Mouse (Mus musculus): Measurements from ENCODE around the gene Lmntd1.

Lmntd1 gene

DNA sequence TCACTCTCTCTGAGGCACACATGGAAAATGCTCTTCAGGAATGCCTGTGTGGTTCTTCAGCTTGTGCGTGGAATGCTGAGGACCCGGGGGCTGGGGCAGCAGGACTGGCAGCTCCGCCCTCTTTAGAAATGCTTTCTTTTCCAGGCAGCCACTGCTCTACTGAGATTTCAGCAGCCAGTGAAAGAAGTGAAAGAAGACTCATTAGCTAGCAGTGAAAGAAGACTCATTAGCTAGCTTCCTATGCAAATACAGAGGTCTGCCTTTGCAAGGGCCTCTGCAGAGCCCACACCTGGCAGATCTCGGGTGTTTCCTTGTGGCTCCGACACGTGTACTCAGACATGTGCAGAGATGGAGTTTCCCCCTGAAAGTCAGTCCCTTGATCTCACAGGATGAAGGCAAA, 234.9 kb downstream of the Lmntd1 start:
- DNase-seq (ENCODE audit: low spot score) = no peak

DNA sequence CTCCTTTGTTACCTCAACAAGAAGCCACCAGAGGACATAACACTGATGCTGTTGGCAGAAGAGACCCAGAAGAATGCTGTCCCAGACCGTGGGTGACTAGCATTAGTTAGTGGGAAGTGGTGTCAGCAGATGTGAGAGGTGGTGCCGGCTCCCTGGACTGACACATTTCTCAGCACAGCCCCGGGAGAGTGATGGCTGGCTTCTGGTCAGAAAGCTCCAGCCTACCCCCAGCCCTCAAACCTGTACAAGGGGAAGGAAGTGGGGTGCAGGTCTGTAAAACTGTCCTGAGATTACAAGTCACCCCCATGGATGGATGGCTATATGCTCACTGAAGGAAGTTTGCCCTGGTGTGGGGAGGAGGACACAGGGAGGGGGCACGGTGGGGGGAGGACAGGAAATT, 235.4 kb downstream of the Lmntd1 start:
- DNase-seq (ENCODE audit: low spot score) = no peak

DNA sequence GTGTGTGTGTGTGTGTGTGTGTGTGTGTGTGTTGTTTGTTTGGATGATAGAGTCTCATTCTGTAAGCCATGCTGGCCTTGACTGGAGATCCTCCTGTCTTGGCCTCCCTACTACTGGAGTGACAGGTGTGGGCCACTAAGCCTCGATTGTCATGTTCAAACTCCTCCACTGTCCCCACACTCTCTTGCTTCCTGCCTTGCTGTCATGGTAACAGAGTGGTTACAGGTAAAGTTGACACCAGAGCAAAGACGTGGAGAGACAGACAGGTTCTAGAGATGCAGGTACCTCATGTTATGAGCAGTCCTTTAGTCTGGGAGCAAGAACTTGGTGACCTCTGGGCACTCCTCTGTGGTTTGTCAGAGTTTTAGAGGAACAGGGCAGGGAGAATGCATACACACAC, 239.7 kb downstream of the Lmntd1 start:
- DNase-seq (ENCODE audit: low spot score) = no peak

DNA sequence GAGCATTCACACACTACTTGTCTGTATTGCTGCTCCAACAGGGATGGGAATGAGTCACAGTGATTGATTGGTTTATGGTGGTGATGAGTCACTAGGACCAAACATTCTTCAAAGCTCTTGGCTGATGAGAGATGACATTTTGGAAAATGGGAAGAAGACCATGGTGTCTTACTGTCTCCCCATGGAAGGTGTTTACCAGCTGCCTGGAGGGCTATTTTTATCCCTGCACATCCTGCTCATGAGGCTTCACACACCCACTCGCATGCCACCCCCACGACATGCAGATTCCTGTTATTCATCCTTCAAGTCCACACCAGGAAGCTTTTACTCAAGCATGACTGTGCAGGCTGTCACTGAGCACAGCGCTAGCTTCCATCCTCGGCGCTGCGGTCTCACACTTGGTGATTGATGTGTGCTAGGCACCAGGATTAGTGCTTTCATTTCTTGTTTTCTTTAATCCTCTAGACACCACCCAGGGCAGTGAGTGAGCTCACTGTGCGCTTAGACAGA, 240.4 kb downstream of the Lmntd1 start:
- no peak for DNase-seq (ENCODE audit: low spot score)

DNA sequence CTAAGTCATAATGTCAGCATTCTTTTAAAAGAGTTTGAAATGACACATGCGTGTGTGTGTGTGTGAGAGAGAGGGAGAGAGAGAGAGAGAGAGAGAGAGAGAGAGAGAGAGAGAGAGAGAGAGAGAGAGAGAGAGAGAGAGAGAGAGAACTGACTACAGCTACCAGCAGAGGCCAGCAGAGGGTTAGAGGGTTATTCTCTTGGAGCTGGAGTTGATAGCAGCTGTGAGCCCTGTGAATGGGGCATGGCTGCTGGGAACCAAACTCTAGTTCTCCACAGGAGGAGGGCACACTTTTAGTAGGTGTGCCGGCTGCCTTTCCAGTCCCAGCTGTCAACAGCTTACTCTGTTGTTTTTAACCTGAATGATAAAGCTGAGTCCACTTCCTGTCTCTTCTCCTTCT, 242.1 kb downstream of the Lmntd1 start:
- DNase-seq (ENCODE audit: low spot score) = no peak

DNA sequence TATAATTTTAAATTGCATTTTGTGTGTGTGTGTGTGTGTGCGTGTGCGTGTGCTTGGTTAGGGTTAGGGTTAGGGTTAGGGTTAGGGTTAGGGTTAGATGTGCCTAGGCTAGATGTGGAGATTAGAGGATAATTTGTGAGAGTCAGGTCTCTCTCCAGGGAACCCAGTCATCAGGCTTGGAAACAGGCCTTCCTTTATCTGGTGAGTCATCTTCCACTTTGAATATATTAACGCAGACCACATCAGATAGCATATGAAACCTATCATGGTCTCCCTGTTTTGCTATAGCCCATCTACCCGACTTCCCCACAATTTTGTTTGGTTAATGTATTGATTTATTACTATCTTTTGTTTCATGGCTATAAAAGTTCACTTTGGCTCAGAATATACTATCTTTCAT, 242.5 kb downstream of the Lmntd1 start:
- DNase-seq (ENCODE audit: low spot score) = no peak

DNA sequence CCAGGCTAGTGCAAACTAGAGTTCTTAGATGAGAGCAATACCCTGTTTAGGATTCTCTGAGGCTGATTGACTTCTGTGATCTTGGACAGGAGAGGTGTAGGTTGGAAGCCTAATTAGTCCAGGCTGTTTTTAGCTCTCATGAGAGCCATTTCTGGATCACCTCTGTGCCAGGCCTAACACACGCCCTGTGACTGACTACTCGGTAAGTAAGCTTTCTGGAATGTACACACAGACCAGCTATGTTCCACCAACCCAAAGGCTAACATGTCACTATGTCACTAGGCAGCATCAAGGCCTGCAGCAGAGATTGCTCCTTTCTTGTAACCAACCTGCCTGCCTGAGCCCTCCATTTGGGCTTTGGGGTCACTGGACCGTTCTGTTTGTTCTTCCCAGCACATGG, 243.8 kb downstream of the Lmntd1 start:
- DNase-seq (ENCODE audit: low spot score) = no peak

DNA sequence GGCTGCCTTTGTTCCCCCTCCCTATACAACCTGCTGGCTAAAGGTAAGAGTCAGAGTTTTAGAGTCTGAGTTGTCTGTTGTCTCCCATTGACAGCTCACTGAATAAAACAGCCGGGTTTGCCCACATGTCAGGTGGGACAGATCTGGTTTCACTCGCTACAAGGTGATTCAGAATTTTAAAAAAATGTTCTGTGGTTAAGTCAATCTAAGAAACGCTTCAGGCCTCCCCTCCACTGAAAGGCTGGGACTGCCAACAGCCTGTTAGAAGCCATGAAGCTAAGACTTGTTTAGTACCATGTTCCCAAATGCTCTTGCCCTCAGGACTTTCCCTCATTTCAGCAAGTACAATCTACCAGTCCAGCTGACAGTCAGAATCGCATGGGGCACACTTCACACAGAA, 244.8 kb downstream of the Lmntd1 start:
- DNase-seq (ENCODE audit: low spot score) = no peak

DNA sequence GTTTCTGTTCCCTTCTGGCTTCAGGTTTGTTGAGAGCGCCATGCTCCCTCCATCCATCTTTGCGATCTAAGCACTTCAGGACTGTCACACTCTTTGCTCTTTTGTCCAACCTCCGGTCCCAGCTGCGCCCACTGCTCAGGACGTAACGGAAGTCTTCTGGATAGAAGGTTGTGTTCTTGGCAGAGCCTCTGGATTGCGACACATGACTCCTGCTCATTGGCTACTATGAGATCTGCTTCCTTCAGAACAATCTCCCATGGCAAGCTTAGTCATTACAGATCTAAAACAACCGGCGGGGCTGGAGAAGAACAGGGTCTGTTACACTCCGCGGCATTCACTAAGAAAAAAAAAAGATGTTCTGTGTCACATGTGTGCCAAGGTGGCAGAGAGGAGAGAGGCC, 247.6 kb downstream of the Lmntd1 start:
- no peak for DNase-seq (ENCODE audit: low spot score)

DNA sequence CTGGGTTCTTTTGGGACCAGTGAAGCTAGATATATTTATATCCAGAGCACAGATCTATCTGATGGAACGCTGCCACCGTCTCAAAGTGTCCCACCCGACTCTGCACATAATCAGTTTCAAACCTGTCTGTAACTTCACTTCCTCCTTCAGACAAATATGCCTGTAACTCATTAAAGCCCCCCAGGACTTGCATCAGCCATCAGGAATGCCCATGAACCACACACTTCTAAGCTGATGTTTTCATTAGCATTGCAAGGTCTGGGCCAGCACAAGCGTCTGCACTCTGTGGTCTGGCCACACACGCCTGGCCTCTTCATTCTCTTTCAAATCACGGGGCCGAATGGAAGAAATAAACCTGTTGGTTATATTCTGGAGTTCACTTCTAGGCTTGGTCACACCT, 250.4 kb downstream of the Lmntd1 start:
- no peak for DNase-seq (ENCODE audit: low spot score)

DNA sequence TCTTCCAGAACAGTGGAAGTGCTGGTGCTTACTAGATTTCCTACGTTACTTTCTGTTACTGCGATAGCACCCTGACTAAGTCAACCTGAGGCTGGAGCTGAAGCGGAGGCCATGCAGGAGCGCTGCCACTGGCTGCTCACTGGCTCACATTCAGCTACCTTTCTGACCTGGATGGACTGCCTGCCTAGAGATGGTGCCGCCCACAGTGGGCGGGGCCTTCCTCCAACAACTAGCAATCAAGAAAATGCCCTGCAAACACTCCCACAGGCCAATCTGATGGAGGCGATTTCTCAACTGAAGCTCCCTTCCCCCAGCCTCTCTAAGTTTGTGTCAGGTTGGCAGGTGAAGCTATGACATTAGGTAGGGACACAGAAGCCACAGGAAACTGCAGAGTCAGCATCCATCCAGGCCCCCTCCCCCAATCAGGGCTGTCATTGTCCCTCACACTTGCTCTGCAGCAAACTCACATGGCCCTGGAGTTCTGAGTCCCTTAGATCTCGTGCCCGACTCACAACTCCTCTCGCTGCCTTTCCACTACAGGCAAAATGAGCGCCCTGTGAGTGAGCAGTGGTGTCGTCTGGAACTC, 252.9 kb downstream of the Lmntd1 start:
- peak; percentile 76 for DNase-seq (ENCODE audit: low spot score)

DNA sequence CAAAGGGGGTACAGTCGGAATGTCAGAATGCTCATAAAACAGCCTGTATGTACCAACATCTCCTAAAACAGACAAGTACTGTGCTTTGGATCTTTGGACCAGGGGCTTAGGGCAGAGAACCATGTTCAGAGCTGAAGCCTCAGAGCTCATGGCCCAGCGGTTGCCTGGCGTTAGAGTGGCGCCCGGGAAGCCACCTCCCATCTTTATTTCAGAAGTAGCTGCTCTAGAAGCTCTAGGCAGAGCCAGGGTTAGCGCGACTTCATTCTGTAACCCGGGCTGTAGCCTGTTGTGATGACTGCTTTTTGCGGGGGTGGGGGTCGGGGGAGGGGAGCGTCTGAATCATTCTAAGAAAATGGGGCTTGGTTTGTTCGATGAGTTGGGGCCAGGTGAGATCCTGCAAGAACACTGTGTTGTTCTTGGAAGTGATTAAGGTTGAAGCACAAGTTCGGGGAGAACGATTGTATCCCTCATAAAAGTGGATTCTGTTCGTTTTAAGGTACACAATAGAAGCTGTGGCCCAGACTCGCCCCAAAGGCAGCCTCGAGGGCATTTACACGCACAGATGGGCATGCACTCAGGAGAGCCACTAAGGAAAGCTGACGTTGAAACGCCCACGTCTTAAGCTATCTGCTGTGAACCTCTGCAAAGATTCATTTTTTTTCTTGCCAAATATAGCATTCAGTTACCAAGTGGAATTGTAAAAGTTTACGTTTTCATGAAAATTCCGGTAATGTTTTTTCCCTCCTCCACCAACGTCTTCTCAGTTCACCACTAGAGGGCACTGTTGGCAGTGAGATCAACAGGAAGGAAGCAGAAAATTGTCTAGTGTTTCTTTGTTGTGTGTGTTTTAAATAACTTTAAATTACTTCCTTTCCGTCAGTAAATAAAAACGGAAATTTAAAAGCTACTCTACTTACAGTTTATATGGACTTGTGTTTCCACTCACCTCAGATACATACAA, 254.4 kb downstream of the Lmntd1 start:
- DNase-seq (ENCODE audit: low spot score) = no peak

DNA sequence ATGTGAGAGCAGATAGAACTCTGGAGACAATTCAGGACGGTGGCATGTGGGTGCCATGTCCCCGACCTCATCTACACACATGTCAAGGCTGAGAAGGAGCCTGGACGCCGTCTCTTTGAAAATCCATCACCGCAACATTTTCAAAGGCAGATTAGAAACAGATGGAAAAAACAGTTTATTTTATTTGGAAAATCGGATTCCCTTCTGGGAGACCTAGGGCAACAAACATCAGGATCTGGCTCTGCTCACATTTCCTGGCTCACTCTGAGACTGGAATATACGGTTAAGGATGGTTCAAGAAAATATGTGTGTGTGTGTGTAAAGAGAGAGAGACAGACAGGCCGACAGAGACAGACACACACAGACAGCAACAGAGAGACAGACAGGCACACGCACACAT, 256.1 kb downstream of the Lmntd1 start:
- DNase-seq (ENCODE audit: low spot score) = no peak

DNA sequence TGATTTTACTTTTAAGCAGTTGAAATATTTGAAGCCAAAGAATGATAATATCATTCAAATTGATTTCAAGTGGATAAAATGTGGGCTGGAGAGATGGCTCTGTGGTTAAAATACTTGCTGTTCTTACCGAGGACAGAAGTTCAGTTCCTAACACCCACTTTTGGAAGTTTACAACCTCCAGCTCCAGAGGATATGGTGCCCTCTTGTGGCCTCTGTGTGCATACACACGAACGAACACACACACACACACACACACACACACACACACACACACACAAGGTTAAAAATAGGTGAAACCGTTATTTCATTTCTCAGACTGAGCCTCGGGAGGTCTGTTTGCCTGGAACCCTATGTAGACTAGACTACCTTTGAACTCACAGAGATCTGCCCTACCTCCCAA, 260.3 kb downstream of the Lmntd1 start:
- no peak for DNase-seq (ENCODE audit: low spot score)

DNA sequence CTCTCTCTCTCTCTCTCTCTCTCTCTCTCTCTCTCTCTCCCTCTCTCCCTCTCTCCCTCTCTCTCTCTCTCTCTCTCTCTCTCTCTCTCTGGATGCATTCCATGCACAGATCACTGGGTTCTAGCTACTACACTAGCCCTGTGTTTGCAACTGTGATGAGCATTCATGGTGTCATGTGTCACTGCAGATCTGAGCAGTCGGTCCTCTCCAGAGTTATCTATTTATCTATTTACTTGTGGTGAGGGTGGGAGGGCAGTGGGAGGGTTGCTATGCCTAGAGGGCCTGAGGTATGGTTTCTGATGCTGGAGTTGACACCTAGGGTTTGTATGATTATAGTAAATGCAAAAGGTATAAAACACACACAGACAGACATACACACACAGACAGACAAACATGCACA, 261.4 kb downstream of the Lmntd1 start:
- DNase-seq (ENCODE audit: low spot score) = no peak

DNA sequence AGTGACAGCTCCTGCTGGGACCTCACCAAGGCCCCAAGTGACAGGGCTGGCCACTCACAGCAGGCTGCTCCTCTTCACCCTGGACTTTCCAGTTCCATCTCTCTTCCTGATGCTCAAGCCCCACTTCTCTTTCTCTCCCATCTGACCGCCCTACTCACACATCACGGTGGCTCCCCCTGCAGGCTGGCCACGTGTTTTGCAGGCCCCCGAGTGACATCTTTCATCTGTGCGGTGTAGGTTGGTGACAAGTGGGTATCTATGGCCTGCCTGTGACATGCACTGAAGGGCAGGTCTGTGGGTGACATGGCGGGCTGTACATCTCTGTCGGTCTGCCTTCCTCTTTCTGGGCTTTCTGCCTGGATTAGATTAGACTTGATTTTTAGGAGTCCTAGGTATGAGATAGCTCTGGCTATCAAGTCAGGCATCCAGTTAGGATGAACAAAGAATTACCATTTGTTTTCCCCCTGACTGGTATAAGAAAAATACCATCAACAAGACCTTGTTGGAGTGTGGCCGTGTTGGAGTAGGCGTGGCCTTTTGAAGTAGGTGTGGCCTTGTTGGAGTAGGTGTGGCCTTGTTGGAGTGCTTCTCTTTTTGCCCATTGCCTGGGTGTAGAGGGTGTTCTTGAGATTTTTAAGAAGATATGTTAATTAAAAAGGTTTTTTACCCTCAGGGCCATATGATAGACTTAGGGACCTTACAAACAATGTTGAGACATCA, 265.8 kb downstream of the Lmntd1 start:
- DNase-seq (ENCODE audit: low spot score) = no peak

DNA sequence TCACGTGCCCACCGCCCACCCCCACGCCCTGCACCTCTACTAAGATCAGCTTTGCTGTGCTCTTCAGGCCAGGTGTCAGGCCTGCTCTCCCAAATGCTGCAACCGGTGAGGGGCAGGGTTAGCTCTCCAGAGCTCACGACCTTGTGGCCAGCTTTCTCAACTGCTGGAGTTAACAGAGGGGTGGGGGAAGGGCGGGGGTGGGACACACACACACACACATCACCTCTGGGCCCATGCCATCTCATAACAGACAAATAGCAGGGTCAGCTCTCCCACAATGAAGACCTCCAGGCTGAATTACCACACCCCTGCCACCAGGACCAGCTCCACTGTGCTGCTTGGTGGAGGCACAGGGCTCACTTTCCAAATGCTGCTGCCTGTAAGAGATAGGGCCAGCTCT, 266.5 kb downstream of the Lmntd1 start:
- DNase-seq (ENCODE audit: low spot score) = no peak

DNA sequence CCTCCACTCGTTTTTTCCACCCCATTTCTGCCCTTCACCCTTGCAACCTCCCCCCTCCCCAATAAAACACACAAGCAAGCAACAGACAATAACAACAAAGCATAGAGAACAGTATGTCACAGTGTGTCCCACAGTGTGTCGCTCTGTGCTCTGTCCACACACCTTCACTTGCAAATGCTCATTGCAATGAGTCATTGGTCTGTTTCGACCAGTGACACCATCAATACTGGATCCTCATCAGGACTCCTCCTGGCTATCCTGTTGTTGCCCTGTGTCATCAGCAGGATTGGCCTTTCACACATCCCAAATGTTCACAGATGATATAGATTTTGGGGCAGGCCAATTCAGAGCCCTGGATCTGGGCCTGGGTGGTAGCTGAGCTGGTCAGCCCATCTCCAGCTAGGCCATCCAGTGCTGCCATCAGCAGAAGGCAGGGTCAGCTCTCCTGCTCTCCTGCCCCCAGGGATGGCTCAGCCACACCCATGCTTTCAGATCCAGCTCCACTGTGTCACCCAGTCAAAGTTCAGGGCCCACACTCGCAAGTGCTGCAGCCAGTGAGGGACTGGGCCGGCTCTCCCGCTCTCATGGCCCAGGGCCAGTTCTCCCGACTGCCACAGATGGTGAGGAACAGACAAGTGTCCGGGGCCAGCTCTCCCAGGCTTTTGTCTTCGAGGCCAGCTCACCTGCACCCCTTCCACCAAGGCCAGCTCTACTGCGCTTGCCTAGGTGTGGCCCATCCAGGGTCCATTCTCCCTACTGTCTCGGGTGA, 267.1 kb downstream of the Lmntd1 start:
- DNase-seq (ENCODE audit: low spot score) = no peak

DNA sequence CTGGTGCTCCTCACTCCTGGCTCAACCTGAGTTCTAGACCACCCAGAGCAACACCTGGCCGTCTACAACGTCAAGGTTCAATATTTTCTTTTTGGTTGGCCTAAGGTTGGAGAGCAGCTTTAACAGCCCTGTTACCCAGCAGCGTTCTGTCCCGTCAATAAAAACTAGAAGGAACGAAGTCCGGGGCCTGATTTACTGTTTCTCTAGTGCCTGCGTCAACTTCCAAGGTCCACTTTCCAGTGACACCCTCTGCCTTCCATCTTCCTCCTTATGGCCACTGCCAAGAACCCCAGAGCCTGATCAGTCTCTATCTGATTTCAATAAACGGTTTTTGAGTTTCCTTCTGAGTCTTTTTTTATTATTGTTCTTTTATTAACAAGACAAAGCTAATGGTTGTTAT, 267.8 kb downstream of the Lmntd1 start:
- DNase-seq (ENCODE audit: low spot score) = no peak

DNA sequence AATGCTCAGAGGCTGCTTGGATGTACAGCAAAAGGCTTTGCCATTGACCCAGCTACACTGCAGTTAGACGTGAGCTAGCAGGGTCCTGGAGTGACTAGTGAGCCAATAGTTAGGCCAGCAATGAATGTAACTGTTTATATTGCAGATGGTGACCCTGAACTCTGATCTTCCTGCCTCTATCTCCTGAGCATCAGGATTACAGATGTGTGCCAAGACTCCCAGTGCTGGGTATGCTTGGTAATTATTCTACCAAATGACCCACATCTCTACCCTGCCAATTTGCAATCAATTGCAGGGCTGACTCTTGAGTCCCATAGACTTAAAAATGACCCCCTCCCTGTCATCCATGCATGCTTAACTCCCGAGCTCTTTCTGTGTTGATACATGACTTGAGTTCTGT, 269.4 kb downstream of the Lmntd1 start:
- no peak for DNase-seq (ENCODE audit: low spot score)

DNA sequence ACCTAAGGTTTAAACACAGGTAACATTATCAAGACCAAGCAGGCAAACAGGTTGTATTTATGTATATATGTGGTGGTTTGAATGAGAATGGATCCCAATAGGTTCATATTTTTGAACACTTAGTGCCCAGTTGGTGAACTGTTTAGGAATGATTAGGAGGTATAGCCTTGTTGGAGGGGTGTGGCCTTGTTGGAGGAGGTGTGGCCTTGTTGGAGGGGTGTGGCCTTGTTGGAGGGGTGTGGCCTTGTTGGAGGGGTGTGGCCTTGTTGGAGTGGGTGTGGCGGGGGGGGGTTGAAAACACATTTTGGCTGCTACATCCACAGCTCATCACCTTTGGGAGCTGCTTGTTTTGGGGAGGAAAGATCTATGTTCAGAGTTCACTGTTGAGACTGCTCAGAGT, 270.7 kb downstream of the Lmntd1 start:
- DNase-seq (ENCODE audit: low spot score) = no peak

DNA sequence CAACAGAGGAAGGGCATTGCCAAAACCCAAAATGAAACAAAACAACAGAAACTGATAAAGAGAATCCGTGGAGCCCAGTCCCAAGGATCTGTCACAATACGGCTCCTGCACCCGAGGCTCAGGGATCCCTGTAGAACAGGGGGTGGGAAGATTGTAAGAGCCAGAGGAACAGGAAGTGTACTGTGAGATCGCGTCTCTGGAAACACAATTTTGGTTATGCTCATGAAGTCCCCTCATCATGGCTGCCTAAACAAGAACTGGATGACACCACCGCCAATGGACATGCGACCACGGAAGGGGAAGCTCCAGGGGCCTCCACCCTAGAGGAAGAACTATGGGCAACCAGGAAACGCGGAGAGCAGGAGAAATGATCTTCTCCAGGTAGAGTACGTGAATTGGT, 271.3 kb downstream of the Lmntd1 start:
- DNase-seq (ENCODE audit: low spot score) = no peak

Data from yolk sac, embryonic 10.5 days (tissue).